Mouse (Mus musculus) kidney, adult 2 months (tissue): ENCODE measurements around the gene Mecom.

Experiments
- CTCF ChIP-seq: fragments of 200-500 bp; conservative IDR thresholded peaks from 2 replicates; pipeline ENCODE4 v1.5.1; 2011; ENCODE audit warnings: low read depth, mild to moderate bottlenecking, control low read depth, low read length, moderate library complexity, mixed read lengths; ENCODE audit not compliant: insufficient read depth, insufficient read length
- POLR2A ChIP-seq: fragments of 200-500 bp; IDR thresholded peaks from one replicate; pipeline ENCODE4 v1.6.1; 2011; ENCODE audit warnings: low read depth, low read length, control low read depth

DNA sequence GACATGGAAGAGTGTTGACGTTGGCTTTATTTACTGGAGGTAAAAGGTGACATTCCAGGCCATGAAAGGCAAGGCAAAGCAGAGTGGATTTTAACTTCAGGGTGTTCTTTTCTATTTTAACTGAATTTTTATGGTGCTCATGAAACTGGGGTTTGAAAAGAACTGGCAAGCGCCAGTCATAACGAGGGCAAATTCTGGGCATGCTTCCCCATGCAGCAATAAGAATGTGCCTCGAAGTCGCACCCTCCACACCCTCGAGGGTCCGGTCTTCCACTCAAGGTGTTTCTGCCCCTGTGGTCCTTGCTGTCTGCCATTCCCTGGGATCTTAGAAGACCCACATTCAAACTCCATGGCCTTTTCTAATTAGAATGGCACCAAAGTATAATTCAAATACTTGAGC, 547.5 kb downstream of the Mecom start:
- no peak for TF ChIP-seq CTCF
- no peak for TF ChIP-seq POLR2A
